Mouse (Mus musculus) layer of hippocampus, adult 11-12 months (tissue): ENCODE measurements around the gene Rps19.

ENCODE experiments used
- DNase-seq: peaks from one replicate; pipeline ENCODE4 v3.0.0; 2022; ENCODE audit warnings: low spot score

Gene Rps19

GRCm38 (mm10) chr7:24902630-24903443 lies 18.7 kb downstream of the Rps19 start, which contains the start of gene Arhgef1:
Gene Arhgef1 (plus strand): TSS chr7:24902912.
- no peak for DNase-seq

DNA sequence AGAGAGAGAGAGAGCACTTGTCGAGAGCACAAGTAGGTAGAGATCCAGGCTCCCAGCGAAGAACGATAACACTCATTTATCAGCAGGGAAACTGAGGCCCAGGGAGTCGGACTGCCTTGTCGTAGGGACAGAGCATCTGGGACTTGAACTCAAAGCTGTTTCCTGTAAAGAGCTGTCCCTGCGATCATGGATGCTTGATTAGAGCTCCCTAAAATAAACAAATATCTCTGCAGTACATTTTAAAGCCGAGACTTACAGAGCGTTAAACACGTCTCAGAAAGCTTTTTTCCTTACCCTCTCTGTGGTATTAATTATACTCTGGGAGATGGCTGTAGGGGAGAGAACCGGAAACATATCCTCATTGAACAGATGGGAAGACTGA lies 19.3 kb downstream of the Rps19 start:
- DNase-seq, result no peak

- DNase-seq, result peak; percentile 98
Measured at GRCm38 (mm10) chr7:24904070-24904483, 19.9 kb downstream of the Rps19 start.

DNA sequence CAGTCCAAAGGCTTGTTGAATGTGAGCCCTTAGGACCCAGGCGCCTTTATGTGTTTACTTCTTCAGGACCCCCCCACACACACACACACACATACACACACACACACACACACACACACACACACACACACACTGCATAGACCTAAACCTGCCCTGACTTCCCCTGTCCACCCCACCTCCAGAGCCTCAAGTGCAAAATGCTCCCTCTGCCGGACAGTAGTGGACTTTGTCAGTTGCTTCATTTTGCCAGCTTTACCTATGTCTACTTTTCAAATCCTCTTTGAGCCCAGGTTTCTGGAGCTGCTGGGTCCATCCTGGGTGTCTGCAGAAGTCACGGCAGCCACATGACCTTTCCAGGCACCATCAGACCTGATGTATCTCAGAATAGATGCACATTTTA lies 20.8 kb downstream of the Rps19 start:
- DNase-seq, result peak; percentile 48

- no peak for DNase-seq
Measured at GRCm38 (mm10) chr7:24906551-24906950, 22.4 kb downstream of the Rps19 start.

DNA sequence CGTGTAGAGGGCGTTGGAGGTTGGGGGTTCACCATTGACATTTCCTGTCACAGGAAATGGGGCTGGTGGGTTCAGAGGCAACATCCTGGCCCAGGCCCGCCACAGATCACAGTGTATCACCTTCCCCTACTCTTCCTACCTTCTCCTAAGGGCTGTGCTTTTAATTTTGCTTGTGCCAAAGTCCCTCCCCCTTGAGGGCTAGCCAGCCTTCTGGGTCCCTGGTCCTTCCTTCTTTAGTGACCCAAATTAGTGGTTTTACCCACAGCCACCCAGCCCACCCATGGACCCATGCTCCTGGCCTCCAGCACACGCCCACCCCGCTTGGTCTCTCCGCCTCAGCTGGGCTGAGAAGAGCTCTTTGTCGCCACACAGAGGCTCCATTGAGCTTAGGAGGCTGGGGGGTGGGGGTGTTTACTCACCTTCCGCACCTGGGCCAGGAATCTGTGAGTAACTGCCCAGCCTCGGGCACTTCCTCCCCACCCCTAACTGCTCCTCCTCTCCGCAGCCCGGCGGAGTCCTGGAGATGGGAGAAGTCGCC lies 23.1 kb downstream of the Rps19 start:
- DNase-seq, result no peak

DNA sequence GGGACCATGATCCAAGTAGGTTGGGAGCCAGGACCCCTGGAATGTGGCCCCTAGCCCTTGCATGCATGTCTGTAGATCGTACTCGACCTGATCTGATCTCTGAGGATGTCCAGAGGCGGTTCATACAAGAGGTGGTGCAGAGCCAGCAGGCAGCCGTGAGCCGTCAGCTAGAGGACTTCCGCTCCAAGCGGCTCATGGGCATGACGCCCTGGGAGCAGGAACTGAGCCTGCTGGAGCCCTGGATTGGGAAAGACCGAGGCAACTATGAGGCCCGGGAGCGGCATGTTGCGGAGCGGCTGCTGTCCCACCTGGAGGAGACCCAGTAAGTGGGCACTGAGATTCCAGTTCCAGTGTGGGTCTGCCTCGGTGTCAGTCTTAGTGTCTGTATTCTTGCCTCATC lies 28.3 kb downstream of the Rps19 start:
- no peak for DNase-seq

GRCm38 (mm10) chr7:24918763-24919323 lies 34.7 kb downstream of the Rps19 start:
- DNase-seq, result no peak

- DNase-seq, result peak; percentile 64
Measured at GRCm38 (mm10) chr7:24919728-24920127, 35.6 kb downstream of the Rps19 start.

- DNase-seq, result no peak
Measured at GRCm38 (mm10) chr7:24930475-24930874, 46.3 kb downstream of the Rps19 start.

DNA sequence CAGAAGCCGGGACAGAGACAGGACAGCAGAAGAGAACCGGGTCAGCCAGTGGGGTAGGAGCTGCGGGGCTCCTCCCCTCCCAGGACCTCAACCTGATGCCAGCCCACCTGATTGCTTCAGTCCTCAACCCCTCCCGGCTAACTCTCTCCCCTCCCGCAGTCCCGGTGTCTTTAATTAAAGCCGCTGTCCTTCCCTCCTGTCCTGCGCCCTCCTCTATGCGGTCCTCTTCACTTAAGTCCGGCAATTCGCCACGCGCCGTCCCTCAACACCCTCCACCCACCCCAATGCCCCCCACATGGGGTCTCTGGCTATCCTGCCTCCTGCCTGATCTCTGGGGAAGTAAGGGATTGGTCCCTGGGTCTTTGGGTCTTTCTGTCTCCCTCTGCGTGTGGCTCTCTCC lies 47.5 kb downstream of the Rps19 start:
- no peak for DNase-seq
